Mouse (Mus musculus): ENCODE measurements at regions not wholly inside any gene's neighbourhood (a gene's known extent, or its start where the extent isn't known, plus 50 kb on each side); places are given as distances from the start of the nearest gene placed in this dataset.

GRCm38 (mm10) chr16:77418486-77418885 lies 183.4 kb downstream of the Gm11146 start:
- TF ChIP-seq CTCF (IDR thresholded peaks at IDR 0.05; ENCODE audit: borderline replicate concordance, insufficient read depth, low read depth, low read length) (no peak), POLR2A (IDR thresholded peaks at IDR 0.05; ENCODE audit: borderline replicate concordance, insufficient read depth, low read length) (no peak)
